Mouse (Mus musculus): Measurements from ENCODE around the gene Psma2.

Psma2 gene

GRCm38 (mm10) chr13:14612926-14613529 is at the start of gene Psma2, which contains the start of gene Mrpl32:
Gene Psma2, plus strand, starts transcription at chr13:14613240.
Gene Mrpl32, minus strand, starts transcription at chr13:14613165.
- DNase-seq (ENCODE audit: extremely low read depth, insufficient read length, low spot score) = peak; percentile 98

DNA sequence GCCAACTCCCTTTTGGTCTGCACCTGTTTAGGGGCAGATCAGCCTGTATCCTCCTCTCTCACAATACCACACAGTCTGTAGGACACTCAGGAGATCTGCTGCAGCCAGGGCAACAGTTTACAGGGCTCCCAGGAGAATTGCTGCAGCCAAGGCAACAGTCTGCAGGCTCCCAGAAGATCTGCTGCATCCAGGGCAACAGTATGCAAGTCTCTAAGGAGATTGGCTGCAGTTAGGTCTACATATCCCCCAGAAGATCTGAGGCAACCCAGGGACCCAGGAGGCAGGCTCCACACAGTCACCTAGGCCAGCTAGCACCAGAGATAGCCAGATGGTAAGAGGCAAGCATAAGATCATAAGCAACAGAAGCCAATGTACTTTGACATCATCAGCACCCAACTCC is 38.9 kb upstream of the Psma2 start:
- no peak for DNase-seq (ENCODE audit: extremely low read depth, insufficient read length, low spot score)

DNA sequence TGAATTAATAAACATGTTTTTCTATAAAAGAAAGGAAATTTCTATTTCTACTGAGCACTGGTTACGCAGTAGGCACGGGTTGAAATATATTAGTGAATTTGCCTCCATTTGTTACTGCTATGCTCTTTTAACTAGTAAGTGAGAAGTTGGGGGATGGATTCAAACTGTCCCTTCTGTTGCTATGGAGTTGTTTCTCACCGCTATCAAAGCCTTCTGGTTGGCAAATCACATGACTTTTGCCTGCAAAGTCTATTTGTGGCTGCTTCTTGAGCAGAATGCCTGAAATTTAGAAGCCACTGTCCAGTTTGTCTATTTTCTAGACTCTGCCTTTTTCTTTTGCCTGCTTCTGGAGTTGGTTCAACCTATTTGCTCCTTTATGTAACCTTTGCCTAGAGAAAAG is 32.6 kb upstream of the Psma2 start:
- DNase-seq (ENCODE audit: extremely low read depth, insufficient read length, low spot score) = no peak

- DNase-seq (ENCODE audit: extremely low read depth, insufficient read length, low spot score) = no peak
Observed at GRCm38 (mm10) chr13:14602744-14603143, 10.3 kb upstream of the Psma2 start.

DNA sequence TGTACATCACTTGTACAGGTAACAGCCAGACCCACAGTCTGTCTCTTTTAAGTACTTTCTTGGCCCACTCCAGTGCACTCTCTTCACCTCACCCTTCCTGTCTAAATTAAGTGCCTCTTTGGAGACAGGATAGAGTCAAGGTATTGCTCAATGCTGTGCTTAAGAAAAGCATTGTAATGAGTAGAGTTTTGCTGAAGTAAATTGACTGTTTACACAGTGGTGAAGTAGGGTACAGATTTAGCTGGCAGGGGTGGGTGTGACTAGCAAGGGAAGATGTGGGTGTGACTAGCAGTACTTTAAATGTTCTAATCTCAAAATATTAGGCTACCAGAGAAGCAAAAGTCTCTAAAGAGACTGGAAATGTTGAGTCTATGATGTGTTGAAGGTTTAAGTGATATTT is 5.4 kb upstream of the Psma2 start:
- no peak for DNase-seq (ENCODE audit: extremely low read depth, insufficient read length, low spot score)

DNA sequence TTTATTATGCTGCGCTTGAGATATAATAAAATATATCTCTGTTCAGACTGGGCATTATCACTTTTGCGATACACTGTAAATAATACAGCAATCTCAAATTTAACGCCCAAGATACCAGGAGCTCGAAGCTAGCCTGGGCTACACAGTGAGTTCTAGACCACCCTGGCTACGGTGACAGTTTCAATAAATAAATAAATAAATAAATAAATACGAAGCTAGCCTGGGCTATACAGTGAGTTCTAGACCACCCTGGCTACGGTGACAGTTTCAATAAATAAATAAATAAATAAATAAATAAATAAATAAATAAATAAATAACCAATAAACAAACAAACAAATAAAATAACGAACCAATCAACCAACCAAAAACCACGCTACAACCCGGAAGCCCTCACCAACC is 577 bp upstream of the Psma2 start:
- DNase-seq (ENCODE audit: extremely low read depth, insufficient read length, low spot score) = no peak

- no peak for DNase-seq (ENCODE audit: extremely low read depth, insufficient read length, low spot score)
Observed at GRCm38 (mm10) chr13:14613553-14613952, 513 bp downstream of the Psma2 start.

GRCm38 (mm10) chr13:14618724-14619123 is 5.7 kb downstream of the Psma2 start:
- no peak for DNase-seq (ENCODE audit: extremely low read depth, insufficient read length, low spot score)

DNA sequence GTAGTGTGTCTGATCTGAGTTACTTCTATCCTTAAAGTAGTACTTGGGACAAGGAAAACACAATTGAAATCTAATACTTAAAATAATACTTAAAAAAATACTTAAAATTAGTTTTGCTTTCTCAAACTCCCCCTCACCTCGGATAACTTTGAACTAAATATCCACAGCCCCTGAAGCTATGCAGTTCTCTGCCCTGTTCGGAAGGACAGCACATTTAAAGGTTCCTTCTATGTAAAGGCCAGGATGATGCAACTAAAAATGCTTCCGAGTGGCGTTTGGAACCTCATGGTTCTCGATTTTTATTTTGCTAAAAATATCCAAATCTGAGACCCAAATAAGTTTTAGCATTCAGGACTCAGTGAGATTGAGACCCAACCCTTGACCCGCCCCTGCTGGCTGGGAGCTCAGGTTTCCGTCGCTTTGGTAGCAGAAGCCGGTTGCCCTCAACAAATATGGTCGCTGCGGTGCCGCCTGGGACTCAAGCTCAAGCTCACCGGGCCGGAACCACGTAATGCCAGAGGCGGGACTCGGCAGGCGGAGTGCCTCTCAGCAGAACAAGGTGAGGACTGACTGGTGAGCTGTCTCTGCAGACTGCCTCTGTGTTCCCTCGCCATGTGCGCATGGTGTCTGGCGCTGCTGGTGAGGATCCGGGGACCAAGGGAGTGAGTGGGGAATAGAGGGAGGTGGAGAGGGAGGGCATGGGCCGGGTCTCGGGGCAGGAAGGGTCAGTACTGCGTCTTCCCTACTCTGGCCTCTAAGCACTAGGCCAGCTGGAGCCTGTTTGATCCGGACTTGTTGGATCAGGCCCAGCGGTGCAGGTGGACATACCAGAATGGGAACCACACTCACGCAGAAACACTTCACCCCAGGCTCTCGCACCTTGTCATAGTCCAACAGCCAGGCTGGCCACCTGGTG is 16.9 kb downstream of the Psma2 start, which contains the start of gene AW209491:
Gene AW209491 (plus strand): TSS at position 429 of the 916 bp plus-strand sequence.
- DNase-seq (ENCODE audit: extremely low read depth, insufficient read length, low spot score) = peak; percentile 90

GRCm38 (mm10) chr13:14639998-14640397 is 27.0 kb downstream of the Psma2 start:
- DNase-seq (ENCODE audit: extremely low read depth, insufficient read length, low spot score) = no peak

GRCm38 (mm10) chr13:14649301-14649700 is 36.3 kb downstream of the Psma2 start:
- no peak for DNase-seq (ENCODE audit: extremely low read depth, insufficient read length, low spot score)

- DNase-seq (ENCODE audit: extremely low read depth, insufficient read length, low spot score) = no peak
Observed at GRCm38 (mm10) chr13:14667107-14667506, 54.1 kb downstream of the Psma2 start.

DNA sequence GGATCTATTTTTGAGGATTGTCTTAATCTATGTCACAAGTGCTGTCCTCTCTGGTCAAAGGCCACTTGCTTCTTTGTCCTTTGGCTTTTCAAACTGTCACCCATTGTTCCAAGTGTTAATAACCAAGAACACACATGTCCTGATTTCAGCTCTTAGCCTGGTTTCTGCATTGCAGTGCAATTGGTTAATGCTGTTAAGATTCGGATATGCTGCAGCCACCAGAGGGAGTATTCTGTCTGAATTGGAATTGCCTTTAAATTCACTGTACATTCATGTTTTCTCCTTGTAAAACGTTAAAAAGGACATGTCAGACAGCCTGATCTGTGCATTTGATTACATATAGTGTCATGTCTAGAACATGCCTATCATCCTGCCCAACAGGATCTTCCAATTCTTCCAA is 57.3 kb downstream of the Psma2 start:
- no peak for DNase-seq (ENCODE audit: extremely low read depth, insufficient read length, low spot score)

GRCm38 (mm10) chr13:14688955-14689354 is 75.9 kb downstream of the Psma2 start:
- DNase-seq (ENCODE audit: extremely low read depth, insufficient read length, low spot score) = no peak

- DNase-seq (ENCODE audit: extremely low read depth, insufficient read length, low spot score) = no peak
Observed at GRCm38 (mm10) chr13:14716801-14717200, 103.8 kb downstream of the Psma2 start.

DNA sequence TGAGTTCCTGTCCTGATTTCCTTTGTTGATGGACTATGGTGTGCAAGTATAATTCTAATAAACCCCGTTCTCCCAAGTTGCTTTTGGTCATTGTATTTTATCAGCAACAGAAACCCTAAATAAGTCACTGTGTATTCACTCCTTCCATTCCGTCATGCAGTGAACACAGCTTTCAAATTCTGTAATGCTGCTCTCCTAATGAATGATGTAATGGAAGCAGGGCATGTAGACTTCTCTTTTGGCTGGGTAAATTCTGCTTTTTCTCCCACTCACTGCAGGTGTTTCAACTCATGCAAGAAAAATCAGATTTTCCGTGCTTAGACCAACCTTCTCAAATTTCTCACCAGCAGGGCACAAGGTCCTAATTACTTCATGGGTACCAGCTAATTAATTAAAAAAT is 104.7 kb downstream of the Psma2 start:
- DNase-seq (ENCODE audit: extremely low read depth, insufficient read length, low spot score) = no peak

All from 3134 (cell line).